Mouse (Mus musculus) neural tube, embryonic 14.5 days (tissue): ENCODE results near the gene Vps50. TPM values are rescaled to one million over a fixed set of nuclear protein-coding genes. Genes with fewer than 3 reads are reported as not detected.

Source experiments
- ATAC-seq: fragments of 200-750 bp; cut with Nextera tagmentation; 2 replicates; pipeline ENCODE4 v1.8.0; 2017; ENCODE audit warnings: low read depth, mild to moderate bottlenecking, moderate TSS enrichment, moderate library complexity
- H3K27ac ChIP-seq: fragments of 300-500 bp; sonication (generic); 2 replicates; pipeline ENCODE4 v1.5.1; 2014; ENCODE audit warnings: low read depth, mild to moderate bottlenecking, control low read depth, low read length, moderate library complexity, mixed read lengths
- H3K27me3 ChIP-seq: fragments of 300-500 bp; sonication (generic); 2 replicates; pipeline ENCODE4 v1.6.1; 2014; ENCODE audit warnings: low read length; ENCODE audit not compliant: control insufficient read depth, insufficient read depth
- H3K36me3 ChIP-seq: fragments of 300-500 bp; sonication (generic); 2 replicates; pipeline ENCODE4 v1.6.1; 2014; ENCODE audit warnings: low read length, mixed read lengths; ENCODE audit not compliant: control insufficient read depth, insufficient read depth
- H3K4me1 ChIP-seq: fragments of 300-500 bp; sonication (generic); 2 replicates; pipeline ENCODE4 v1.6.1; 2014; ENCODE audit warnings: low read length; ENCODE audit not compliant: control insufficient read depth, insufficient read depth
- H3K4me2 ChIP-seq: fragments of 300-500 bp; sonication (generic); 2 replicates; pipeline ENCODE4 v1.6.1; 2014; ENCODE audit warnings: mild to moderate bottlenecking, low read depth, low read length, control low read depth
- H3K4me3 ChIP-seq: fragments of 300-500 bp; sonication (generic); 2 replicates; pipeline ENCODE4 v1.5.1; 2014; ENCODE audit warnings: low read depth, low read length, control low read depth, mixed read lengths
- H3K9ac ChIP-seq: fragments of 300-500 bp; sonication (generic); replicated peaks from 2 replicates; pipeline ENCODE4 v1.6.1; 2014; ENCODE audit warnings: low read depth, mild to moderate bottlenecking, control low read depth, low read length, mixed read lengths
- H3K9me3 ChIP-seq: fragments of 300-500 bp; sonication (generic); 2 replicates; pipeline ENCODE4 v1.6.1; 2016; ENCODE audit warnings: low read length; ENCODE audit not compliant: control insufficient read depth
- WGBS: fragments of 180-500 bp; shearing (Covaris S2); extraction: QIAGEN DNeasy Blood & Tissue Kit; methylation state at CpG from one replicate; pipeline ENCODE4 v1.1.7; 2014; 5-methylcytosine and 5-hydroxymethylcytosine counted together
- polyA plus RNA-seq: library from polyadenylated mRNA; unstranded; fragments of >200 nt; fragmentation: Nextera tagmentation; extraction: Ambion mirVana; gene quantifications from 2 replicates; pipeline ENCODE4 v1.2.1, GENCODE M21; 2014

Vps50 gene
- 56.6 and 58.9 TPM in 2 replicates for polyA plus RNA-seq

DNA sequence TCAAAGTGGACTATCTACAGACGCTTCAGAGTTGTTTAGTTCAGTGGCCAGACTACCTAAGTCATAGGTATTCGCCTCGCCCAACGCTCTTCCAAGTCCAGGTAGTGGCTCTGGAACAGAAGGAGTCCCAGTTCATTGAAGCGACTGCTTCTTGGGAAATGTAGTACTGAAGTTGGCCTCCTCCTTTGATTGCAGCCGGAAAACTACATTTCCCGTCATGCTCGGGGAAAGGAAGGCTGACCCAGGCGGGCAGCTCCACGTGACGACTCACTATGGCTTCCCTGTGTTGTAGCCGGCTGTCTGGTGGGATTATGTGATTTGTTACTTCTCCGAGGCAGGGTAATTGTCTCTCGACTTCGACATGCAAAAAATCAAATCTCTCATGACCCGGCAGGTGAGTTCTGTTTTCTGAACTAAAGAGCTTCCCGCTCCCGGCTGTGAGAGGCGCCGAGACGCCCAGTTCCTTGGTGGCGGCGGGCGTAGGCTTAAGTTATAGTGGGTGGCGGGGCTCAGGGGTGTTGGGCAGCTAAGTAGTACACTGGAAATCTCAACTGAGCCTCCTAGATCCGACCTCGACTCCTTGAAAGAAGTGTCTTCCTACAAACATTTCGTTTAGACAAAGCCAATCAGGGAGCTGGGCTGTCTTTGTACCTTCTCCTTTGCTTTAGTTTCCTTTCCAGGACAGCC is at the start of gene Vps50, which contains the start of gene Hepacam2:
Vps50 (plus strand) TSS at position 221 of the 687 bp plus-strand sequence.
Hepacam2 (minus strand) TSS at position 137 of the 687 bp plus-strand sequence.
- Histone ChIP-seq H3K27me3 (no peaks in the 10 kb centered on the region), H3K9me3 (no peaks in the 10 kb centered on the region), H3K27ac (no peak within 1 kb of the TSS), H3K36me3 (no peaks in the 10 kb centered on the region), H3K9ac (peak within 1 kb of the TSS; percentile 58), H3K4me2 (peak within 1 kb of the TSS; percentile 85), H3K4me3 (peak within 1 kb of the TSS; percentile 76), H3K4me1 (0 out of 2 replicates have a peak, but pooled peaks cover 3% of the 10 kb centered on the region)
- peak; percentile 99 for ATAC-seq
- under 1% methylated on average over 28 of the region's 28 CpGs for WGBS

DNA sequence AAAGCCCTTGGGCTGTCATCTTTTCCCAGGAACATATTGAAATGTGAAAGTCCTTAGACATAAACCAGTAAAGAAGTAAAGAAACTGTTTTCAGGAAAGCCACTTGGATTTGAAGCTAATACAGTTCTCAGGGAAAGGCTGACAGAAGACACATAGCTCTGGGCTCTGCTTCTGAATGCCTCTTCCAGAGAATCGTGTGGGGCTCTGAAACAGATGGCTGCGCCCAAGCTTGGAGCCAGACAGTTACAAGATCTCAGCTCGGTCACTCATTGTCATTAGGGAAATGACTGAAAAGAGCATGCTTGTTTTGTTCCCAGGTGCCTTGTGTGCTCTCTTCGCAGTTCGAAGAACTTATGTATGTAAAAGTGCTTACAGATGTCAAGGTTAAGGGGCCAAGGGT is 43.8 kb upstream of the Vps50 start:
- Histone ChIP-seq H3K4me3 (no peak overlapping the region), H3K27me3 (no peaks in the 10 kb centered on the region), H3K4me2 (no peak overlapping the region), H3K27ac (no peak overlapping the region), H3K9ac (no peak overlapping the region), H3K4me1 (no peaks in the 10 kb centered on the region), H3K36me3 (no peaks in the 10 kb centered on the region), H3K9me3 (no peaks in the 10 kb centered on the region)
- no peak for ATAC-seq
- 63% methylated on average over 5 of the region's 5 CpGs for WGBS

DNA sequence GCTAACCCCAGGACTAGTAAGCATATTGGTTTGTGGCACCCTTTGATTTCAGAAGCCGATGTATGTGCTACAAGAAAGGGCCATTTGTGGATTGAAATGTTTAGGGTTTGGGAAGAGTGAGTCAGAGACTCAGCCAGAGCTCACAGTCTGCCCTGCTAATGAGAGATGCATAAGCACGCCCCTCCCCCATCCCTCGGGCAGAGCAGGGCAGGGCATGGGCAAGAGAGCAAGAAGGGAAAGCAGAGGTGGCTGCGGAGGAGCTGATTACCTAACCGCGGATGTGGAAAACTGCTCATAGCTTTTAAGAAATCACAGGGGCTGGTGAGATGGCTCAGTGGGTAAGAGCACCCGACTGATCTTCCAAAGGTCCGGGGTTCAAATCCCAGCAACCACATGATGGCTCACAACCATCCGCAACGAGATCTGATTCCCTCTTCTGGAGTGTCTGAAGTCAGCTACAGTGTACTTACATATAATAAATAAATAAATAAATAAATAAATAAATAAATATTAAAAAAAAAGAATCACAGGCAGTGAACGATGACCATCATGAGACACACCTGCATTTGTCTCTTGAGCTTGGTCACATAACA is 42.1 kb upstream of the Vps50 start:
- ATAC-seq = peak; percentile 65; the same call in 1 of the 2 replicates

DNA sequence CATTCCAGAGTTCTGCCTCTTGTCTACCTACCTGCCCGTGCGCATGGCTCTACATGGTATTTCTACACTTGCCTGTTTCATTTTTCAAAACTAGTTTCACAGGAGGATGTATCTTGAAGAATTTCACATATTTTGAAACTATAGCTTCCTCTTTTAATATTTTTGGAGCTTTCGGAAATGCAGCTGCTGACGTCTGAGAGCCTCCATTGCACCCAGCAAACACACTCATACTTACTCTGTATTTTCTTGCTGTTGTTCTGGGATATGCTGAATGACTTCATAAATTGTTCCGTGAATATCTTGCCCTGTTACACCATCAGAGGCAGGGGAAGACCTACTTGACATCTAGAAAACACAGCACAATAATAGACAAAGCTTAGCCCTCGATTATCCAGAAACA is 35.2 kb upstream of the Vps50 start:
- 78% methylated on average over 6 of the region's 6 CpGs for WGBS
- Histone ChIP-seq H3K27me3 (no peaks in the 10 kb centered on the region), H3K9ac (no peak overlapping the region), H3K4me2 (no peak overlapping the region), H3K9me3 (no peaks in the 10 kb centered on the region), H3K27ac (no peak overlapping the region), H3K4me1 (no peaks in the 10 kb centered on the region), H3K4me3 (no peak overlapping the region), H3K36me3 (no peaks in the 10 kb centered on the region)
- ATAC-seq = no peak

More for the DNA sequence above, 42.1 kb upstream of the Vps50 start:
- no peak overlapping the region for H3K27ac ChIP-seq
- no peak overlapping the region for H3K4me3 ChIP-seq
- H3K9me3 ChIP-seq = no peaks in the 10 kb centered on the region
- no peak overlapping the region for H3K4me2 ChIP-seq
- no peaks in the 10 kb centered on the region for H3K36me3 ChIP-seq
- no peaks in the 10 kb centered on the region for H3K4me1 ChIP-seq
- H3K27me3 ChIP-seq = no peaks in the 10 kb centered on the region
- 71% methylated on average over 11 of the region's 11 CpGs for WGBS
- H3K9ac ChIP-seq = no peak overlapping the region

DNA sequence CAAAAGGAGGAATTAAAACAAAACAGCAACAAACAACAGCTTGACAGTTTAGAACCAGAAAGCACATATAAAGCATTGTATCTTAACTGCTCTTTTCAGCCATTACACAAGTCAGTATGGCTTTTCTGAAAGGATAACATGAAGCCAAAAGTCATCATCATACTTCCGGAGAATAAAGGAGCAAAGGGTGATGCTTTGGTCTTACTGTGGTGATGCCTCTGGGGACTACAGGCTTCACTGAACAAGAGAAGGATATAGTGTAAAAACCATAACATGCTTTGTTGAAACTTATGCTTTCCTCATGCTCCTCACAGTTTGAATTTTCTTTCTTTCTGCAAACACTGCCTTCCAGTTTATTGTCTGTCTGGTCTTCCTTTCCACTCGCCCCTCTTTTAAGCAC is 34.6 kb upstream of the Vps50 start:
- Histone ChIP-seq H3K4me3 (no peak overlapping the region), H3K4me2 (no peak overlapping the region), H3K9me3 (no peaks in the 10 kb centered on the region), H3K9ac (no peak overlapping the region), H3K36me3 (no peaks in the 10 kb centered on the region), H3K4me1 (no peaks in the 10 kb centered on the region), H3K27ac (no peak overlapping the region), H3K27me3 (no peaks in the 10 kb centered on the region)
- WGBS = 75% methylated on average over 2 of the region's 2 CpGs
- ATAC-seq = no peak

DNA sequence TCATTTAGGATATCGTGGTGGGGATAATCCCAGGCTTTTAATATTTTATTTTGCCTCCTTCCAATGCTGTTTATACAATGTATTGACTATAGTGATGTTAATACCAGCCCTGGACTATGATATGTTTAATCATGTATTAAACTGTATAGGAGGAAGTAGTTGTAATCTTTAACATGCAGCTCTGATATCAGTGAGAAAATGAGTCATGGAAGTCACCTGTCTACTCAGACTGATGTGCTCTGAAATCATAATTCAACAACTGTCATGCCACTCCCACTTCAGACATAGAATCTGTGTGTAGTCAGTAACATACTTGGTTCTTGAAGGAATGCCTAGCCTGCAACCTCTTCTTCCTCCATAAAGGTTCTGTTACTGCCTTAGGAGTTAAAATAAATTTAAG is 29.6 kb upstream of the Vps50 start:
- Histone ChIP-seq H3K4me2 (no peak overlapping the region), H3K4me3 (no peak overlapping the region), H3K27me3 (no peaks in the 10 kb centered on the region), H3K27ac (no peak overlapping the region), H3K36me3 (no peaks in the 10 kb centered on the region), H3K4me1 (no peaks in the 10 kb centered on the region), H3K9me3 (no peaks in the 10 kb centered on the region), H3K9ac (no peak overlapping the region)
- WGBS = 63% methylated on average over 1 of the region's 1 CpGs
- no peak for ATAC-seq

DNA sequence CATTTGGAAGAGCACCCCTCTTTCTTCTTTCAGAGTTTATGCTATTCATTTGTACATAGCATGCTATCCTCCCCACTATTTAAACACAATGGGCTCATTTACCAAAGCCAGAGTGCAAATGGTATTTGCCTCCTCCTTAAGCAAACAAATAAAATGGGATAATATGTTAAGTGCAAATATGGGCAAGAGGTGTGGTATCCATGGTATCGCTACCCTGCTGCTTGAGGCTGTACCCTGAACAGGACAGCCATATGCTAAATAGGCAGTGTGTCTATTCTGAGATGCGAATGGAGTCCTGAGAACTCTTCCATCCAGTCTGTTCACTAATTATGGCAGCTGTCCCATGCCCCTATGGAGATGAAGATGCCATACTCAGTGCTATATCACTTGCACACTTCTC is 27.5 kb upstream of the Vps50 start:
- Histone ChIP-seq H3K9me3 (no peaks in the 10 kb centered on the region), H3K36me3 (no peaks in the 10 kb centered on the region), H3K4me3 (no peak overlapping the region), H3K9ac (no peak overlapping the region), H3K27me3 (no peaks in the 10 kb centered on the region), H3K4me1 (no peaks in the 10 kb centered on the region), H3K27ac (no peak overlapping the region), H3K4me2 (no peak overlapping the region)
- 73% methylated on average over 2 of the region's 2 CpGs for WGBS
- no peak for ATAC-seq

DNA sequence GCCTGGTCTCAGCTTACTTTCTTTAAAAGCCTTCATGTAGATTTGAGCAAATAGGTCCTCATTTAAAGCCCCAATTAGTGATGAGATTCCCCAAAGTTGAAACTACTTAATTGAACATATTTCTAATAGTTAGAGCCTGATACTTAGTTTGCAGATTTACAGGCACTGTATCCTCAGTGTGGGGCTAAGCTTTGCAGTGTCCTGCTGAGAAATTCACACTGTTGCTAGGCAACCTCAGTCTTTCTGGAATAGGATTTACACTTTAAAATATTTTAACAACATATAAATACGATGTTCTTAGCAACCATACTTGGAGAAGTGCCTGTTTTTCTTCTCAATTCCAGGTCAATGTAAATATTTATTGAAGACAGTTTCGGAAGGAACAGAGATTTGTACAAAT is 21.9 kb upstream of the Vps50 start:
- WGBS = 67% methylated on average over 2 of the region's 2 CpGs
- Histone ChIP-seq H3K27ac (no peak overlapping the region), H3K9me3 (no peaks in the 10 kb centered on the region), H3K4me2 (no peak overlapping the region), H3K4me1 (no peaks in the 10 kb centered on the region), H3K9ac (no peak overlapping the region), H3K4me3 (no peak overlapping the region), H3K36me3 (no peaks in the 10 kb centered on the region), H3K27me3 (no peaks in the 10 kb centered on the region)
- ATAC-seq = no peak

DNA sequence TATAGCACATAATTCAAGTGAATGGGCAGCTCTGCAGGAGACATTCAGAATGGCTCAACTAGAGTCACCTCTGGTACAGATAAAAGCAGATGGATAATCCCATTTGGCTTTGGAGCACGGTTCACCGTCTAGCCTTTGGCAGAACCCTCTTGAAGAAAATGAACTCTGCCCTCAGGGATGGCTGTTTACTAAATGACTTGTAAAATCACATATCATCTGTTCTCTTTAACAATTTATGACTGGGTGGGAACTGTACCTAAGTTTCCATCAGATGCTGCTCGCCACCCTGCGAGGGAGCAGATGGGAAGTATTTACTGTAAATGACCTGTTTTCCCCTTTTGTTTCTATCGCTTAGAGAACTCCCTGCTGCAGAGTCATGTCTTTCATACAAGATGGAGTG is 18.3 kb upstream of the Vps50 start:
- Histone ChIP-seq H3K4me1 (no peaks in the 10 kb centered on the region), H3K9ac (no peak overlapping the region), H3K36me3 (no peaks in the 10 kb centered on the region), H3K9me3 (no peaks in the 10 kb centered on the region), H3K4me3 (no peak overlapping the region), H3K27me3 (no peaks in the 10 kb centered on the region), H3K4me2 (no peak overlapping the region), H3K27ac (no peak overlapping the region)
- ATAC-seq = no peak
- 48% methylated on average over 5 of the region's 5 CpGs for WGBS
